Mouse (Mus musculus) C2C12 (cell line): Measurements from ENCODE around the gene Atp5f1.
"Not testable (repeated sequence)": the region's sequence is repeated elsewhere in the genome, so short reads cannot be mapped to it uniquely, and the experiment has no call there.

Source experiments
- CTCF ChIP-seq: IDR thresholded peaks from one replicate; pipeline ENCODE4 v1.5.1; 2011; ENCODE audit not compliant: control insufficient read depth, insufficient read depth, insufficient read length
- MAX ChIP-seq: IDR thresholded peaks from one replicate; pipeline ENCODE4 v1.6.1; 2011; ENCODE audit warnings: mild to moderate bottlenecking, control low read depth

- not testable (repeated sequence) for TF ChIP-seq CTCF, MAX
Observed at GRCm38 (mm10) chr3:105916455-105916854, 43.4 kb downstream of the Atp5f1 start.
